Mouse (Mus musculus) forebrain, embryonic 16.5 days (tissue): Measurements from ENCODE around the gene Olfr373. TPM values are rescaled to one million over a fixed set of nuclear protein-coding genes. Genes with fewer than 3 reads are reported as not detected.

Experiments
- polyA plus RNA-seq: library from polyadenylated mRNA; unstranded; fragments of >200 nt; fragmentation: Nextera tagmentation; extraction: Ambion mirVana; gene quantifications from 2 replicates; pipeline ENCODE4 v1.2.1, GENCODE M21; 2015

The Olfr373 gene
- polyA plus RNA-seq, 1 experiment from 2014 or later = not detected

Other genes with a start within 250 kb of the Olfr373 start
- gene Zfp709, start 201.2 kb upstream of the Olfr373 start, polyA plus RNA-seq = 8.7 and 8.9 TPM in 2 replicates
- 21.2 and 22.9 TPM in 2 replicates for gene Zfp882, start 174.6 kb upstream of the Olfr373 start, polyA plus RNA-seq
- gene Zfp617, start 174.5 kb upstream of the Olfr373 start, polyA plus RNA-seq = 31.8 and 33.5 TPM in 2 replicates
- gene Zfp961, start 132.1 kb upstream of the Olfr373 start, polyA plus RNA-seq = 22.6 and 23.9 TPM in 2 replicates
- gene Cyp4f18, start 73.6 kb upstream of the Olfr373 start, polyA plus RNA-seq = 0.34 and 0.79 TPM in 2 replicates
- gene Olfr372, start 42.0 kb upstream of the Olfr373 start, polyA plus RNA-seq = not detected in 2 replicates
- gene Olfr374, start 23.9 kb downstream of the Olfr373 start, polyA plus RNA-seq = not detected in 2 replicates
- 214 and 253 TPM in 2 replicates for gene Tpm4, start 51.8 kb downstream of the Olfr373 start, polyA plus RNA-seq
- gene Rab8a, start 78.0 kb downstream of the Olfr373 start, polyA plus RNA-seq = 105 and 121 TPM in 2 replicates
- not detected in 2 replicates for gene Hsh2d, start 106.5 kb downstream of the Olfr373 start, polyA plus RNA-seq
- gene Cib3, start 129.7 kb downstream of the Olfr373 start, polyA plus RNA-seq = not detected in 2 replicates
- gene Gm11034, start 130.5 kb downstream of the Olfr373 start, polyA plus RNA-seq = not detected in 2 replicates
- 124 and 129 TPM in 2 replicates for gene Fam32a, start 136.6 kb downstream of the Olfr373 start, polyA plus RNA-seq
- gene Ap1m1, start 156.8 kb downstream of the Olfr373 start, polyA plus RNA-seq = 252 and 284 TPM in 2 replicates
- 16.5 and 25.7 TPM in 2 replicates for gene Gm10282, start 222.1 kb downstream of the Olfr373 start, polyA plus RNA-seq
- gene Klf2, start 235.9 kb downstream of the Olfr373 start, polyA plus RNA-seq = 3.2 and 3.8 TPM in 2 replicates